Mouse (Mus musculus) cerebellum, adult 2 months (tissue): ENCODE measurements around the gene Meaf6. TPM values are rescaled to one million over a fixed set of nuclear protein-coding genes. Genes with fewer than 3 reads are reported as not detected.

Source experiments
- DNase-seq, 2 experiments: peaks; one replicate each; pipeline ENCODE4 v3.0.0; 2021
- H3K27ac ChIP-seq: fragments of 200-500 bp; 2 replicates; pipeline ENCODE4 v1.5.1; 2012; ENCODE audit warnings: low read length, control low read depth, inconsistent platforms; ENCODE audit not compliant: insufficient read depth
- H3K27me3 ChIP-seq: fragments of 200-500 bp; 2 replicates; pipeline ENCODE4 v1.6.1; 2012; ENCODE audit warnings: inconsistent platforms, mild to moderate bottlenecking, low read length, moderate library complexity; ENCODE audit not compliant: control insufficient read depth, insufficient read depth
- H3K4me1 ChIP-seq: fragments of 200-500 bp; 2 replicates; pipeline ENCODE4 v1.6.1; 2011; ENCODE audit warnings: low read length; ENCODE audit not compliant: control insufficient read depth, insufficient read depth
- H3K4me3 ChIP-seq: fragments of 200-500 bp; replicated peaks from 2 replicates; pipeline ENCODE3; 2011; ENCODE audit warnings: mild to moderate bottlenecking, low read depth, low read length, control low read depth; ENCODE audit not compliant: insufficient read depth
- CTCF ChIP-seq: fragments of 200-500 bp; IDR thresholded peaks from 2 replicates; pipeline ENCODE4 v1.5.1; 2011; ENCODE audit warnings: low read depth, mild to moderate bottlenecking, control low read depth, low read length, moderate library complexity, borderline replicate concordance; ENCODE audit not compliant: insufficient read depth
- POLR2A ChIP-seq: fragments of 200-500 bp; IDR thresholded peaks from 2 replicates; pipeline ENCODE4 v1.6.1; 2011; ENCODE audit warnings: low read length, control low read depth, borderline replicate concordance; ENCODE audit not compliant: insufficient read depth
- WGBS: fragments of 180-500 bp; shearing (Covaris S2); methylation state at CpG from one replicate; pipeline ENCODE4 v1.1.7; 2018; 5-methylcytosine and 5-hydroxymethylcytosine counted together
- polyA plus RNA-seq: library from polyadenylated mRNA; depleted of rRNA; stranded (reverse); fragments of >200 nt; gene quantifications from 2 replicates; pipeline ENCODE4 v1.2.3, GENCODE M21; 2012

Gene Meaf6
- polyA plus RNA-seq, 1 experiment = 94.2 TPM

DNA sequence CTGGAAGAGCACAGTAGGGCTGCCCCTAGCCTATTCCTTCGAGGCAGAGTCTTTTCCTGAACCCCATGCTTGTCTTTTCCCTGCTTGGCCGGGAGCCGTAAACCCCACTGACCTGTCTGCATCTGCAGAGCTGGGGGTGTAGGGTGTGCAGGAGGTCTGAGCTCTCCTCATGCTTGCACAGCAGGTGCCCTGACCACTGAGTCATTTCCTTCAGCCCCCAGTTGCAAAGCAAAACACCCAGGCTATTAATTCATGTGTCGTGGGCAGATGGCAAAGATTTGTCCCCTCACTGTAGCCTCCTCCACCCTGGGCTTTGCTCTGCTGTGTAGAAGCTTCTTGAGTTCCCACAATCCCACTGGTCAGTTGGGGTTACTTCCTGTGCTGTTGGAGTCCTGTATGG is 12.5 kb downstream of the Meaf6 start:
- no peaks in the 10 kb centered on the region; the same call in 1 of the 2 replicates for H3K4me1 ChIP-seq
- DNase-seq = no peak
- no peak overlapping the region for H3K27ac ChIP-seq
- H3K27me3 ChIP-seq = no peaks in the 10 kb centered on the region
- H3K4me3 ChIP-seq = no peak overlapping the region
- TF ChIP-seq CTCF = no peak
- TF ChIP-seq POLR2A = no peak
- 75% methylated on average over 4 of the region's 4 CpGs for WGBS

DNA sequence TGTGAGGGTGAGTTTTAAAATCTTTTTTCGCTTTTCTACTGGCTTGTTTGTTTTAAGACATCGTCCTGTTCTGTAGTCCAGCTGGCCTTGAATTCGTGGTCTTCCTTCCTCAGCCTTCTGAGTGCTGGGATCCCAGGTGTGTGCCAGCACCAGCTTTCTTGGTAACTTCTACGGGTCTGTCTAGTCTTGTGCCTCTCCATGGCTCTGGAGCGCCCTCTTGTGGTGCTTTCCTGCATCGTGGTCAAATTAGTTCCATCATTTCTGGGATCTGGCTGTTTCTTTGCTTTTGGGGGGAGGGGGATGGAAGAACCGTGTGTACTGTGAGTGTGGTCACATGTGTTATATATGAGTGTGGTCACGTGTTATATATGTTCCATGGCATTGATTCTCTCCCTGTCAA is 14.5 kb downstream of the Meaf6 start:
- 9% methylated on average over 8 of the region's 8 CpGs for WGBS
- Histone ChIP-seq H3K27me3 (no peaks in the 10 kb centered on the region), H3K4me1 (no peaks in the 10 kb centered on the region; the same call in 1 of the 2 replicates), H3K4me3 (no peak overlapping the region), H3K27ac (no peak overlapping the region)
- TF ChIP-seq CTCF (peak; percentile 89), POLR2A (no peak)
- peak; percentile 67 to 84 for DNase-seq

DNA sequence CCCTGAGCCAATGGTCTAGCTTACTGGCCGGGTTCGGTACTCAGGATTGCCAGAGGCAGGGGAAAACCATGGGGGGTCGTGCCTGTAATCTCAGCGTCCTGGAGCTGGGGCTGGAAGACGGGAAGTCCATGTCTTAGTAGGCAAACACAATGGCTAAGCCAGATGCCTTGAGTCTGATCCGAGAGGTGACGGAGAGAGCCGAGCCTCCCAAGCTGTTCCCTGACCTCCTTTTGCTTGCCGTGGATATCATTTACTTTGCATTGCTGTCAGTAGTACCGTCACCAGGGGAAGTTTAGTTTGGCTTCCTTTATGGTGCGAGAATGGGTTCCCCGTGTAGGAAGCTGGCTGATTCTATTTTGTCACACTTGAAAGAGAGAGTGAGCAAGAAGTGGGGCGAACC is 16.4 kb downstream of the Meaf6 start:
- H3K27me3 ChIP-seq = no peaks in the 10 kb centered on the region
- no peak overlapping the region for H3K27ac ChIP-seq
- no peaks in the 10 kb centered on the region; the same call in 1 of the 2 replicates for H3K4me1 ChIP-seq
- no peak for DNase-seq
- no peak for TF ChIP-seq CTCF
- TF ChIP-seq POLR2A = no peak
- H3K4me3 ChIP-seq = no peak overlapping the region
- 62% methylated on average over 13 of the region's 13 CpGs for WGBS

DNA sequence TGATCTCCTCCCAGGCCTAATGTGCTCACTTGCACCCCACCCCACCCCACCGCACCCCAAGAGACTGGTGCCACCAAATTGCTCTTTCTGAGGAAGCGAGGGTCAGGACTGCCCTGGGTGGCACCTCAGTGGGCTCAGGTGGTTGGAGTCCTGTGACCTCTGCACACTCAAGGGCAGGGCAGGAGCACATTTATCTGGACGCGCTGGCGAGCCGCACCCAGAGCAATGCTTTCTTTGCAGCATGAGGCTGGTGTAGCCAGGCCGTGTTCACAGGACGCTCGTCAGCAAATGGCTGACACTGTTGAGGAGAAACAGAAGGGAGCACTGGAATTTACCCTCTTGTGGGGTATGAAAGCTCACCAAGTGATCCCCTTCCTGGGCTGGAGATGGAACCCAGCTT is 20.4 kb downstream of the Meaf6 start:
- WGBS = 95% methylated on average over 9 of the region's 9 CpGs

DNA sequence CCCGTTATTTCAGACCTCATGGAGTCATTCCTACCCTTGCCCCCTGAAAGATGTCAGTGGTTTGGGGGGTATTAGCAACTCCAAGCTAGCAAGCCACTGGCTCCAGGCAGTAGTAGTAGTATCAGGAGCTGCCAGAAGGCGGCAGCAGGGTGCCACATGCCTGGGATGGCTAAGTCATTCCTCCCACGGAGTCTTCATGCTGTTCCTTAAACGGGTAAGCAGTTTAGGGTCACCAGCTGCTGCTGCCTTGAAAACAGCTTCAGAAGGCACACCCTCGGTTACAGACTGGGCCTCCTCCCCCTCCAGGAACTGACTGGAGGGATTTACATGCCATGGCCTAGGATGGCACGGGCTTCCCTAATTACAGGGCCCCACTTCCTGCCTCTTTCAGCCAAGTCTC is 29.7 kb downstream of the Meaf6 start:
- H3K4me1 ChIP-seq = peaks cover 26% of the 10 kb centered on the region
- H3K27ac ChIP-seq = no peak overlapping the region
- H3K27me3 ChIP-seq = no peaks in the 10 kb centered on the region
- peak; percentile 69 to 79 for DNase-seq
- 13% methylated on average over 6 of the region's 6 CpGs for WGBS
- TF ChIP-seq CTCF (peak; percentile 78), POLR2A (no peak)
- no peak overlapping the region for H3K4me3 ChIP-seq

More for the DNA sequence above, 20.4 kb downstream of the Meaf6 start:
- Histone ChIP-seq H3K4me1 (no peaks in the 10 kb centered on the region), H3K27ac (no peak overlapping the region), H3K4me3 (no peak overlapping the region), H3K27me3 (no peaks in the 10 kb centered on the region)
- DNase-seq = no peak
- TF ChIP-seq POLR2A (no peak), CTCF (no peak)

DNA sequence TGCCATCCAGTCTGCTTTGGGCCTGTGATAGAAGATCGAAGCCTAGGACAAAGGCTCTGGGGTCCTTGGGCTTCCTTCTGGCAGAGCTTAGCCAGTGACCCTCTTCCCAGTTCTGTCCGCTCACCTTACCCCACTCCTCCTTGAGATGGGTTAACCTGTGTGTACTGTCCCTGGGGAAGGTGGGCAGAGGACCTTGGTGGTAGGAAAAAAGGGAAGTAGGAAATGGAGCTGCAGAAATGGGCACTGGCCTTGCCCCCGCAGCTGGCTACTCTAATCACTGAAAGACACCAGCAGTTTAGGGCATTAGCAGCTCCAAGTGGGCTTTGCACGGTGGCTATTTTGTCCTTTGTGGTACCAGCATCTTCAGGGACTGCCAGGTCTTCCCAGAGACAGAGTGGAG is 30.1 kb downstream of the Meaf6 start:
- Histone ChIP-seq H3K27ac (no peak overlapping the region), H3K4me3 (no peak overlapping the region), H3K4me1 (peaks cover 26% of the 10 kb centered on the region), H3K27me3 (no peaks in the 10 kb centered on the region)
- DNase-seq = no peak
- no peak for TF ChIP-seq CTCF
- TF ChIP-seq POLR2A = no peak
- WGBS = 63% methylated on average over 4 of the region's 4 CpGs

DNA sequence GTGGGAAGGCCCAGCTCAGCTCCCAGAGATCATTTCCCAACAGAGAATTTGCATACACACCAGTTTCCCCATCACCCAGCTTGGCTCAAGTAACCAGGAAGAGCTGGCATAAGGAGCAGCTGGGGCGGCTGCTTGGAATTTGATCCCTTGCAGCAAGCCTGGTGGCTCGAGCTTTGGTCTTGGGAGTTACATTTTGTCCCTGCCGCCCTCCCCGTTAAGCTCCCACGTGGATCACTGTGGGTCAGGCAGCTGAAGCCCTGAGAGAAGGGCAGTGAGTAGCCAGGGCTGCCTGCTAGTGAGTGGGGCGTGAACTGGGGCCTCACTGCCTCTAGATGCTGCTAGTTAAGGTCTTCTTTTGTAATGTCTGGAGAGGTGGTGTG is 30.8 kb downstream of the Meaf6 start:
- Histone ChIP-seq H3K4me1 (peaks cover 26% of the 10 kb centered on the region), H3K27ac (no peak overlapping the region), H3K27me3 (no peaks in the 10 kb centered on the region), H3K4me3 (no peak overlapping the region)
- 51% methylated on average over 6 of the region's 6 CpGs for WGBS
- TF ChIP-seq POLR2A = no peak
- TF ChIP-seq CTCF = no peak
- DNase-seq = peak in 1 of 2 experiments; percentile 32

DNA sequence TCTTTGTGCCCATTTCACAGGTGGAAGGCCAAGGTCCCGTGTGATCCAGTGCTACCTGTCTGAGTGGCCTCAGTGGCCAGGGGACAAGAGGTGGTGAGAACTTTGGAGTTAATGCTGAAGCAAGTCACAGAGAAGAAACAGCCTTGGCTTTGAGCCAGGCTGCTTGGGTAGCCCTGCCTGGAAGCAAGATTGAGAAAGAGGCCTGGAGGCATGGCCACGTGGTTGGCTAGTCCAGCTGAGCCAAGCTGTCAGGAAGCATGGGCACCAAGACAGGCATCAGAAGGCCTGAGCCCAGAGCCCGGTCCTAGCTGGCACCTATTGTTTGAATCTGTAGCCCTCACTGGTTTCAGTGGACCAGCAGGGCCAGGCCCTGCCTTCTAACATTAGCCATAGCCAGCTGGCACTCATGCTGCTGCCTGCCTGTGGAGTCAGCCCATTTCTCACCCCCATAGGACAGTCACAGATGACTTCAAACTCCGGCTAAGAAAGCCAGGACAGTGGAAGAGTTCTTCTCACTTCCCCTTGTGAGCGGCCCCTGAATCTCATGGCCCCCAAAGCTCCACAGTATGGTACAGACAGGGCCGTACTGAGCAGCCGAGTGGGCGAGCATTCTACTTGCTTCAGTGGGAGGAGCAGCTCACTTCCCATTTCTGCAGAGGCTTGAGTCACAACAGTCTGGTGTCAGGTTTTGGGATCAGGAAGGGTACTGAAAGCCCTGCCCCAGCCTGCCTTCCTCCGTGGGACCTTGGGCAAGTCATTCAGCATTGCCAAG is 31.3 kb downstream of the Meaf6 start:
- WGBS = 30% methylated on average over 9 of the region's 9 CpGs
- Histone ChIP-seq H3K4me1 (peaks cover 26% of the 10 kb centered on the region), H3K27ac (peak overlapping the region; percentile 5)

More for the DNA sequence above, 31.3 kb downstream of the Meaf6 start:
- DNase-seq = peak; percentile 59 to 72
- no peak overlapping the region for H3K4me3 ChIP-seq
- H3K27me3 ChIP-seq = no peaks in the 10 kb centered on the region
- no peak for TF ChIP-seq CTCF
- TF ChIP-seq POLR2A = no peak
